Mouse (Mus musculus): ENCODE data around the gene Arhgap25. TPM values are rescaled to one million over a fixed set of nuclear protein-coding genes. Genes with fewer than 3 reads are reported as not detected.

The Arhgap25 gene
- polyA plus RNA-seq, 1 experiment from 2014 or later = 6.4 TPM

DNA sequence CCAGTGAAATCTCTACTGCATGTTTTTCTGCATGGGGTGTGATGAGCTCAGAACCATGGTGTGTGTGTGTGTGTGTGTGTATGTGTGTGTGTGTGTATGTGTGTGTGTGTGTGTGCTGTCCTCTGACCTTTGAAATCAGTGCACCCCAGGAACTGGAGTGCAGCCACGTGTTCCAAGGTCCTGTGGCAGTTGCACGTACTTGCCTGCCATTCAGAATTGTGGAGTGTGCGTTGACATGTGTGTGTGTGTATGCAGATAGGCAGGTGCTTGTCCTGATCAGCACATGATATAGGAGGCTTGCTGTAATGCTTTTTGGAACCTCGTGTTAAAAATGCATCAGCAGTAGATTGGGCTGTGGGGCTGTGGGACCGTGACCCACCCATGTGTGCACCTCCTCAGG lies 106.1 kb downstream of the Arhgap25 start:
- Histone ChIP-seq H3K9ac (ENCODE audit: low read length) (no peak overlapping the region), H3K27ac (ENCODE audit: low read length) (no peak overlapping the region), H3K4me1 (ENCODE audit: control insufficient read depth, insufficient read depth, low read length) (no peaks in the 10 kb centered on the region), H3K36me3 (ENCODE audit: control insufficient read depth, insufficient read depth, low read length) (no peaks in the 10 kb centered on the region), H3K27me3 (ENCODE audit: control insufficient read depth, insufficient read depth, low read length) (no peaks in the 10 kb centered on the region), H3K4me3 (replicated peaks; ENCODE audit: low read length) (no peak overlapping the region), H3K4me2 (ENCODE audit: low read depth, low read length) (no peak overlapping the region), H3K9me3 (replicated peaks; ENCODE audit: control insufficient read depth, low read length) (no peaks in the 10 kb centered on the region)
- 78% methylated on average over 5 of the region's 5 CpGs for WGBS
- ATAC-seq (ENCODE audit: insufficient read depth, low FRiP score) = no peak

DNA sequence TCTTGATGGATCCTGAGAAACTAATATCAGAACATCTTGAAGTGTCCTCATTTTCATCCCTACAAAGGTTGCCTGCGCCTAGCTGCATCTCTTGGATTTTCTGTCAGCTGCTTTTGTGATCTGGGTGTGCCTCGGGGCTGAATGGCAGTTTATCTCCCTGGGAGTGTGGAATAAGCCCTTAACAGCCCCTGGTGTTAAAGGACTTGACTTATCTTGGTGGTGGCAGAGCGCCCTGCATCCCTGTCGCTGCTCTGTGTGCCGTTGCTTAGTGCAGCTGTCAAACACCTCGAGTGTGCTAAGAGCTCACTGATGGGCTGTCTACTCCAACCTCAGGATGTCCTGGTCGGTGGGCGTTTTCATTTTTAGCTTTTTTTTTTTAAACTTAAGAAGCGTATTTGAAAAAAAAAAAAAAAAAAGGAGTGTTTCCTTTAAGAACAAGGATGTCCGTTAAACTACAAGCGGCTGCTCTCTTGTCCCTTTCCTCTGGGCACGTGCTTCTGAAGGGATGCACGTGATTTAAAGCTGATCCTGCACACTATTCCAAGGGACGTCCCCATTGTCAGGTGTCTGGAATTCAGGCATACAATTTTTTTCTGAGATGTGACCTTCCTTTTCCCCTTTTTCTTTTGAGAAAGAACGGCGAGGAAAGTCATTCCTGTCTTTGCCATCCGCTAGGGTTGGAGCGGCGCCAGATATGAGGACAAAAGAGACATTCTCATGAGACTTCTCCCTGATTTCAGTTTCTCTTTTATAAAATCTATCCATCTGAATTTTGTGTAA lies 108.8 kb downstream of the Arhgap25 start:
- Histone ChIP-seq H3K27ac (ENCODE audit: low read length) (no peak overlapping the region), H3K9me3 (replicated peaks; ENCODE audit: control insufficient read depth, low read length) (no peaks in the 10 kb centered on the region), H3K27me3 (ENCODE audit: control insufficient read depth, insufficient read depth, low read length) (no peaks in the 10 kb centered on the region), H3K4me3 (replicated peaks; ENCODE audit: low read length) (no peak overlapping the region), H3K36me3 (ENCODE audit: control insufficient read depth, insufficient read depth, low read length) (no peaks in the 10 kb centered on the region), H3K4me1 (ENCODE audit: control insufficient read depth, insufficient read depth, low read length) (no peaks in the 10 kb centered on the region), H3K9ac (ENCODE audit: low read length) (no peak overlapping the region), H3K4me2 (ENCODE audit: low read depth, low read length) (no peak overlapping the region)
- ATAC-seq (ENCODE audit: insufficient read depth, low FRiP score) = no peak
- WGBS = 60% methylated on average over 19 of the region's 19 CpGs

DNA sequence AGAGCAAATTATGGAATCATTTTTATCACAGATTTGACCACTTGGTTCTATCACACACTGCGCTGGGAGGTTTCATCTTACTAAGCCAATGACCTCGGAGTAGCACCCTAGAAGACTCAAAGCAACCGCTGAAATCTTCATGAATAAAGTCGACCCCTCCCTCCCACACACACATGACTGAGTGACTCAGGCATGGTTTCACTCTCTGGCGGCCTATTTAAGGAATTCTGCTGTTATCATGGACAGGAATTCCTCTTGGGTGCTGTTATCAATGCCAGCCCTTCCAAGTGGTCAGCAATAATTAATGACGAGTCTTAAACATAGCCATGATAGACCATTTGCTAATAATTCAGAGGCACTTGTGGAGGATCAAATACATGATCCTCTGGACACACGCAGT lies 110.8 kb downstream of the Arhgap25 start:
- Histone ChIP-seq H3K4me1 (ENCODE audit: control insufficient read depth, insufficient read depth, low read length) (no peaks in the 10 kb centered on the region), H3K9me3 (replicated peaks; ENCODE audit: control insufficient read depth, low read length) (no peaks in the 10 kb centered on the region), H3K4me2 (ENCODE audit: low read depth, low read length) (no peak overlapping the region), H3K4me3 (replicated peaks; ENCODE audit: low read length) (no peak overlapping the region), H3K9ac (ENCODE audit: low read length) (no peak overlapping the region), H3K27ac (ENCODE audit: low read length) (no peak overlapping the region), H3K36me3 (ENCODE audit: control insufficient read depth, insufficient read depth, low read length) (no peaks in the 10 kb centered on the region), H3K27me3 (ENCODE audit: control insufficient read depth, insufficient read depth, low read length) (no peaks in the 10 kb centered on the region)
- ATAC-seq (ENCODE audit: insufficient read depth, low FRiP score) = no peak
- WGBS = 59% methylated on average over 7 of the region's 7 CpGs

GRCm38 (mm10) chr6:87412011-87412410 lies 121.0 kb downstream of the Arhgap25 start:
- 30% methylated on average over 3 of the region's 3 CpGs for WGBS
- no peaks in the 10 kb centered on the region for H3K27me3 ChIP-seq (ENCODE audit: control insufficient read depth, insufficient read depth, low read length)
- H3K36me3 ChIP-seq (ENCODE audit: control insufficient read depth, insufficient read depth, low read length) = no peaks in the 10 kb centered on the region
- H3K9me3 ChIP-seq (replicated peaks; ENCODE audit: control insufficient read depth, low read length) = no peaks in the 10 kb centered on the region
- no peak overlapping the region for H3K27ac ChIP-seq (ENCODE audit: low read length)
- ATAC-seq (ENCODE audit: insufficient read depth, low FRiP score) = no peak
- H3K4me3 ChIP-seq (replicated peaks; ENCODE audit: low read length) = no peak overlapping the region
- no peak overlapping the region for H3K4me2 ChIP-seq (ENCODE audit: low read depth, low read length)
- H3K4me1 ChIP-seq (ENCODE audit: control insufficient read depth, insufficient read depth, low read length) = no peaks in the 10 kb centered on the region
- H3K9ac ChIP-seq (ENCODE audit: low read length) = no peak overlapping the region

Other genes with a start within 250 kb of the Arhgap25 start
- 7.8 and 8.0 TPM in 2 replicates for gene Antxr1, start 197.4 kb downstream of the Arhgap25 start, polyA plus RNA-seq (2015; fragmentation: Nextera tagmentation; extraction: Ambion mirVana)
- 6.3 and 21.0 TPM in 2 replicates for gene Gkn1, start 182.3 kb downstream of the Arhgap25 start, polyA plus RNA-seq (2015; fragmentation: Nextera tagmentation; extraction: Ambion mirVana)
- 9.3 and 29.6 TPM in 2 replicates for gene Gkn2, start 159.9 kb downstream of the Arhgap25 start, polyA plus RNA-seq (2015; fragmentation: Nextera tagmentation; extraction: Ambion mirVana)
- gene Gkn3, start 144.3 kb downstream of the Arhgap25 start, polyA plus RNA-seq (2015; fragmentation: Nextera tagmentation; extraction: Ambion mirVana) = 8.3 and 14.5 TPM in 2 replicates
- gene Bmp10, start 104.3 kb downstream of the Arhgap25 start, polyA plus RNA-seq (2015; fragmentation: Nextera tagmentation; extraction: Ambion mirVana) = not detected in 2 replicates
- 3.2 and 3.3 TPM in 2 replicates for gene Prokr1, start 57.5 kb upstream of the Arhgap25 start, polyA plus RNA-seq (2015; fragmentation: Nextera tagmentation; extraction: Ambion mirVana)
- 14.2 and 15.5 TPM in 2 replicates for gene Aplf, start 138.9 kb upstream of the Arhgap25 start, polyA plus RNA-seq (2015; fragmentation: Nextera tagmentation; extraction: Ambion mirVana)
- 0.90 and 1.3 TPM in 2 replicates for gene Efcc1, start 197.6 kb upstream of the Arhgap25 start, polyA plus RNA-seq (2015; fragmentation: Nextera tagmentation; extraction: Ambion mirVana)
- gene Gp9, start 244.8 kb upstream of the Arhgap25 start, polyA plus RNA-seq (2015; fragmentation: Nextera tagmentation; extraction: Ambion mirVana) = 1.2 and 1.4 TPM in 2 replicates

All from stomach, embryonic 16.5 days (tissue).